Mouse (Mus musculus) myocyte (in vitro differentiated cells): Measurements from ENCODE around the gene Fam92a.

ENCODE experiments used
- CEBPB ChIP-seq: IDR thresholded peaks from 2 replicates; pipeline ENCODE4 v1.6.1; 2011; ENCODE audit warnings: mild to moderate bottlenecking, moderate library complexity; ENCODE audit not compliant: poor library complexity, insufficient read depth, severe bottlenecking
- E2F4 ChIP-seq: IDR thresholded peaks from one replicate; pipeline ENCODE4 v1.6.1; 2011; ENCODE audit warnings: mild to moderate bottlenecking, control low read depth, moderate library complexity; ENCODE audit not compliant: insufficient read depth
- MAX ChIP-seq: IDR thresholded peaks from one replicate; pipeline ENCODE4 v1.6.1; 2011; ENCODE audit warnings: low read depth, mild to moderate bottlenecking, control low read depth
- MYOG ChIP-seq, 3 experiments: IDR thresholded peaks; one replicate each; pipeline ENCODE4 v1.6.1; 2011; ENCODE audit warnings: control low read depth in 2 of 3, low read depth in 2 of 3, mild to moderate bottlenecking in 2 of 3; ENCODE audit not compliant: insufficient read length in 2 of 3, control insufficient read depth in 1 of 3, insufficient read depth in 1 of 3
- POLR2A ChIP-seq: IDR thresholded peaks from one replicate; pipeline ENCODE4 v1.6.1; 2011; ENCODE audit warnings: low read depth, mild to moderate bottlenecking, control low read depth, moderate library complexity; ENCODE audit not compliant: insufficient read length
- POLR2AphosphoS2 ChIP-seq: IDR thresholded peaks from one replicate; pipeline ENCODE4 v1.6.1; 2011; ENCODE audit warnings: low read depth, control low read depth; ENCODE audit not compliant: insufficient read length
- REST ChIP-seq: IDR thresholded peaks from one replicate; pipeline ENCODE4 v1.6.1; 2011; ENCODE audit warnings: mild to moderate bottlenecking, control low read depth, moderate library complexity; ENCODE audit not compliant: insufficient read depth, insufficient read length
- SRF ChIP-seq: IDR thresholded peaks from one replicate; pipeline ENCODE4 v1.6.1; 2011; ENCODE audit warnings: low read depth; ENCODE audit not compliant: control insufficient read depth, insufficient read length
- TCF12 ChIP-seq: IDR thresholded peaks from one replicate; pipeline ENCODE4 v1.6.1; 2011; ENCODE audit warnings: mild to moderate bottlenecking, control low read depth; ENCODE audit not compliant: poor library complexity, insufficient read depth, severe bottlenecking
- TCF3 ChIP-seq: IDR thresholded peaks from one replicate; pipeline ENCODE4 v1.6.1; 2011; ENCODE audit warnings: low read depth, control low read depth; ENCODE audit not compliant: insufficient read length
- USF1 ChIP-seq: IDR thresholded peaks from one replicate; pipeline ENCODE4 v1.6.1; 2011; ENCODE audit warnings: low read depth, mild to moderate bottlenecking, control low read depth, moderate library complexity

DNA sequence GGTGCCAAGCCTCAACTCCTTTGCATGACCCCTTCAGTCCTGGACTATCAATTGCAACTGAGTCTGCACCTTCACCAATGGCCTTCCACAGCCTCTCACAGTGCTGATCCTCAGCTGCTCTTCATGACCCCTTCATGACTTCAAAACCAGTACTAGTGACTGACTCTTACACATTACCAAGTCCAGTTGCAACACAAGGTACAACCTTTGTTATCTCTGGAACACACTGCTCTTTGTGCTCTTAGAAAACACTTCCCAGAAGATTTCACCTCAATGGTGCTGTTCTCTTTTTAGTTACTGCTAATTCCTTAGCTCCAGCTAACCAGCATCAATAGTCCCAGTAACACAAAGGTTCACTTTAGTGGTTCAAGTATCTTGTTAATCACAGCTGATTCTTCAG is 24.2 kb downstream of the Fam92a start:
- no peak for TF ChIP-seq USF1
- TF ChIP-seq POLR2A: no peak
- TF ChIP-seq MAX: no peak
- TF ChIP-seq SRF: no peak
- TF ChIP-seq TCF3: no peak
- no peak for TF ChIP-seq MYOG (IDR thresholded peaks at IDR 0.05; ENCODE audit: control insufficient read depth in 1 of 3, insufficient read depth in 1 of 3, insufficient read length in 2 of 3, low read depth in 2 of 3)
- no peak for TF ChIP-seq TCF12
- no peak for TF ChIP-seq POLR2AphosphoS2
- no peak for TF ChIP-seq REST
- no peak for TF ChIP-seq E2F4
- TF ChIP-seq CEBPB: no peak
